Mouse (Mus musculus) limb, embryonic 12.5 days (tissue): Measurements from ENCODE around the gene Gnai2. TPM values are rescaled to one million over a fixed set of nuclear protein-coding genes. Genes with fewer than 3 reads are reported as not detected.

ENCODE experiments used
- ATAC-seq: fragments of 200-750 bp; cut with Nextera tagmentation; 2 replicates; pipeline ENCODE4 v1.8.0; 2017; ENCODE audit warnings: low read depth, moderate TSS enrichment; ENCODE audit not compliant: insufficient number of reproducible peaks, insufficient read depth, low FRiP score, low TSS enrichment
- H3K27ac ChIP-seq: fragments of 300-500 bp; sonication (generic); 2 replicates; pipeline ENCODE4 v1.5.1; 2016; ENCODE audit warnings: mild to moderate bottlenecking, moderate library complexity
- H3K27me3 ChIP-seq: fragments of 300-500 bp; sonication (generic); 2 replicates; pipeline ENCODE4 v1.6.1; 2016; ENCODE audit warnings: mild to moderate bottlenecking, moderate library complexity
- H3K36me3 ChIP-seq: fragments of 300-500 bp; sonication (generic); 2 replicates; pipeline ENCODE4 v1.6.1; 2016; ENCODE audit warnings: mild to moderate bottlenecking, moderate library complexity
- H3K4me1 ChIP-seq: fragments of 300-500 bp; sonication (generic); replicated peaks from 2 replicates; pipeline ENCODE4 v1.6.1; 2016
- H3K4me2 ChIP-seq: fragments of 300-500 bp; sonication (generic); 2 replicates; pipeline ENCODE4 v1.6.1; 2016; ENCODE audit warnings: mild to moderate bottlenecking, moderate library complexity
- H3K4me3 ChIP-seq: fragments of 300-500 bp; sonication (generic); replicated peaks from 2 replicates; pipeline ENCODE4 v1.5.1; 2016; ENCODE audit warnings: mild to moderate bottlenecking
- H3K9ac ChIP-seq: fragments of 300-500 bp; sonication (generic); replicated peaks from 2 replicates; pipeline ENCODE4 v1.6.1; 2016; ENCODE audit warnings: mild to moderate bottlenecking, moderate library complexity
- H3K9me3 ChIP-seq: fragments of 300-500 bp; sonication (generic); 2 replicates; pipeline ENCODE4 v1.6.1; 2016; ENCODE audit warnings: mild to moderate bottlenecking, moderate library complexity
- WGBS: fragments of 180-500 bp; shearing (Covaris S2); methylation state at CpG from one replicate; pipeline ENCODE4 v1.1.7; 2016; 5-methylcytosine and 5-hydroxymethylcytosine counted together
- polyA plus RNA-seq: library from polyadenylated mRNA; unstranded; fragments of >200 nt; fragmentation: Nextera tagmentation; extraction: Ambion mirVana; gene quantifications from 2 replicates; pipeline ENCODE4 v1.2.1, GENCODE M21; 2016

The Gnai2 gene
- polyA plus RNA-seq, 1 experiment from 2014 or later: 400 TPM

DNA sequence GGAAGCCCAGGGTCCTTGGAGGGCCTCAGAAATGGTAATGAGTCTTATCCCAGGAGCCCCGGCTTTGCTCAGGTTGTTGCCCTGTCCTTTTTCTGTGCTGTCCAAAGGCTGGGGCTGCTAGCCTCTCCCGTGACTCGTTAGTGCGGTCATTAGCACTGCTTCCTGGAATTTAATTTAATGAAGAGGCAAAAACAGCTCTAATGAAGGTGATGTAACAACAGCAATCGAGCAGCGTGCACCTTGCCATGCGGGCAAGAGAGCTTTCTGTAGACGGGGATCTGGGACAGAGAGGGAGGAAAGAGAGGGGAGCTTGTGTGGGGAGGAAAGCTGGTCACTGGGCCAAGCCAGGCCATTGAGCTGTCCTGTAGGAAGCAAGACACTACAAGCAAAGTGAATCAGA is 6.5 kb upstream of the Gnai2 start:
- Histone ChIP-seq H3K4me3 (no peak overlapping the region), H3K9me3 (no peaks in the 10 kb centered on the region), H3K27me3 (no peaks in the 10 kb centered on the region), H3K4me1 (peaks cover 28% of the 10 kb centered on the region), H3K36me3 (no peaks in the 10 kb centered on the region), H3K27ac (no peak overlapping the region), H3K9ac (peak overlapping the region; percentile 31), H3K4me2 (no peak overlapping the region)
- ATAC-seq: no peak
- WGBS: 21% methylated on average over 8 of the region's 8 CpGs

DNA sequence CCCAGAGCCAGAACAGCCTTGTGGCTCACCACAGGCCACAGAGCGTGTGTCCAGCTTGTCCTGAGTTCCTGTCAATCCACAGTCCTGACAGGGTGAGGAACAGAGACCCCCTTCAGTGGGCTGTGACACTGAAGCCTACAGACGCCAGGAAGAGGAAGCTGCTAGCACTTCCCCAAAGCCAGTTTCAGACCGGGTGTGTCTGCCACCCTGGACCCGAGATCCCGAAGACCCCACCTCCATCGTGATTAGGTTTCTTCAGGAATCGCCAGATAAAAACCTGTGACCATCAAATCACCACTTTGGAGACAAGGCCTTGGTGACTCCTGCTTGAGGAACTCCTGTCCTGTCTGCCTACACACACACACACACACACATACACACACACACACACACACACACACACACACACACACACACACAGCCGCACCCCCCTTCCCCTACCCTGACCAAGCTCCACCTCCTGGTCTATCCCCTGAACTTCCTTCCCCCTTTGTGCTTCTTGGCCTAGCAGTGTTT is 5.1 kb upstream of the Gnai2 start:
- no peaks in the 10 kb centered on the region for H3K9me3 ChIP-seq
- no peaks in the 10 kb centered on the region for H3K36me3 ChIP-seq
- no peak overlapping the region for H3K9ac ChIP-seq
- WGBS: 46% methylated on average over 8 of the region's 8 CpGs
- no peaks in the 10 kb centered on the region for H3K27me3 ChIP-seq
- no peak overlapping the region for H3K4me3 ChIP-seq
- no peak overlapping the region for H3K4me2 ChIP-seq
- peaks cover 36% of the 10 kb centered on the region for H3K4me1 ChIP-seq
- 0 out of 2 replicates have a peak overlapping the region, but pooled peaks have one; percentile 7 for H3K27ac ChIP-seq
- ATAC-seq: no peak

- peaks cover 43% of the 10 kb centered on the region for H3K4me1 ChIP-seq
- WGBS: 33% methylated on average over 7 of the region's 7 CpGs
- ATAC-seq: no peak
- peaks cover 6% of the 10 kb centered on the region; the same call in 1 of the 2 replicates for H3K36me3 ChIP-seq
- no peaks in the 10 kb centered on the region for H3K9me3 ChIP-seq
- no peak overlapping the region for H3K4me3 ChIP-seq
- H3K4me2 ChIP-seq: peak overlapping the region; percentile 23
- no peaks in the 10 kb centered on the region for H3K27me3 ChIP-seq
- no peak overlapping the region; the same call in 1 of the 2 replicates for H3K9ac ChIP-seq
- H3K27ac ChIP-seq: peak overlapping the region; percentile 42; the same call in 1 of the 2 replicates
These were observed 1.9 kb upstream of the Gnai2 start for GRCm38 (mm10) chr9:107637070-107637469.

DNA sequence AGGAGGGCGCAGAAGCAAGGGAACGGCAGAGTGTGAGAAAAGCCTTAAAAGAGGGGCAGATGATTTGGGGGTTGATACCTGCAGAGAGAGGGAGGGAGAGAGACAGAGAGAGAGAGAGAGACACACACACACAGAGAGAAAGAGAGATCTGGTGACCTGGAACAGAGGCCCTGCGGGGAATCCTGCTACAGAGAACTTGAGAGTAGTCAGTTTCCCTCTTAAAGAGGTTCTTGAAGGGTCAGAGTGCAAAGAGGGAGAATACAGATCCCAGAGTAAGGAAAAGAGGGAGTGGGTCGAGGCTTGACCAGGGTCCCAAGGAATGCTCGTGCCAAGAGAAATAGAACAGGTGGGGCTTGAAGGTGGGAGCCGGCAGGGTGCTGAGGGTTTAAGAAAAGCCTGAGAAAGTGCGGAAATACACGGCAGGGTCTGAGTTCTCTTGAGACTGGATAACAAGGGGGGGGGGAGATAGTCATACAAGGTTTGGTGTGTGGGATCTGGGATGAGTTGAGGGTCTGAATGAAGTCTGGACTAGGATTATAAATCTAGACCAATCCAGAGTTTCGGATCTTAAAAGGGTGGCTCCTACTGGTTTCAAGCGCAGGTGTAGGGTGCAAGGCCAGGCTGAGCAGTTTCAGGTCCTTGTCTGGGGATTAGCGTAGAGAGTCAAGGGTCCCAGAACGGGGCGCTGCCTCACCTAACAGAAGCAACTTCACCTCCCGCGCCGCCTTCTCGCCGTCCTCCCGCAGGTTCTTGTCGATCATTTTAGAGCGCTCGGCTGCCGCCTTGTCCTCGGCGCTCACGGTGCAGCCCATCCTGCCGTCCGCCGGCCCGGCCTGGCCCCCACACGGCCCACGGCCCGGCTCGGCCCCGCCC is 525 bp downstream of the Gnai2 start:
- Histone ChIP-seq H3K9me3 (no peaks in the 10 kb centered on the region), H3K27me3 (no peaks in the 10 kb centered on the region), H3K4me1 (peaks cover 57% of the 10 kb centered on the region), H3K27ac (peak overlapping the region; percentile 94), H3K9ac (peak overlapping the region; percentile 90), H3K4me3 (peak overlapping the region; percentile 78), H3K36me3 (peaks cover 6% of the 10 kb centered on the region; the same call in 1 of the 2 replicates), H3K4me2 (peak overlapping the region; percentile 100)
- no peak for ATAC-seq
- WGBS: 1% methylated on average over 35 of the region's 35 CpGs

DNA sequence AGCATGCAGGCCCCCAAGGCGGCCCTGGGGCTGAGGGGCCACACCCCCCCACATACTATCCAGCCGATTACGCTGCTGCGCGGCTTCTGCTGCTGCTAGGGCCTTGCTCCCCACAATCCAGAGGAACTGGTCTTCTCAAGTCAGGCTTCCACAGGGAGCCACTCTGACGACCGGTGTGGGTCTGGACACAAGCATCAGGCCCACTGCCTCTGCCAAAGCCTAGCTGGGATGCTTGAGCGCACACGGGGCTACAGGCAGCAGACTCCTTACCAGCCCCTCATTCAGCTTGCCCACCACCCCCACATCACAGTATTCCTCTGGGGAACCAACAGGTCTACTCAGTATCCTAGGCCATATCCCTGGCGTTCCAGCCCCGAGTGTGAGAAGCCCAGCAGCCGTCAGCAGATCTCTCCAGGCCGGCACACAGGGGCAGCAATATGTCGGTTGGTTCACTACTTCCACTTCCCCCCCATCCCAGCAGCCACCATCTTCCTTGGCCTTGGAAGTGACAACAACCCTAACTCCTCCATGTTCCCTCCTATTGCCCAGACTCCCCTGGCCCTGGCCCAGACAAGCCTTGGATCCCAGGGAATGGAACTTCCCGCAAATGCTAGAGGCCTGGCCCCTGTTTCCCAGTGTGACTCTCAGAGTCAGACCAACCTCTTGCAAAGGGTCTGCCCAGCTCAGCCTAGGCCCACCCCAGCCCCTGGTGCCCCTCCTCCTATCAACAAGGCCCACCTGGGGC is 1.3 kb downstream of the Gnai2 start:
- Histone ChIP-seq H3K4me1 (peaks cover 65% of the 10 kb centered on the region), H3K9me3 (no peaks in the 10 kb centered on the region), H3K27me3 (no peaks in the 10 kb centered on the region), H3K27ac (peak overlapping the region; percentile 94), H3K9ac (peak overlapping the region; percentile 90), H3K4me3 (peak overlapping the region; percentile 78), H3K4me2 (peak overlapping the region; percentile 100), H3K36me3 (peaks cover 10% of the 10 kb centered on the region; the same call in 1 of the 2 replicates)
- no peak for ATAC-seq
- 3% methylated on average over 15 of the region's 15 CpGs for WGBS

DNA sequence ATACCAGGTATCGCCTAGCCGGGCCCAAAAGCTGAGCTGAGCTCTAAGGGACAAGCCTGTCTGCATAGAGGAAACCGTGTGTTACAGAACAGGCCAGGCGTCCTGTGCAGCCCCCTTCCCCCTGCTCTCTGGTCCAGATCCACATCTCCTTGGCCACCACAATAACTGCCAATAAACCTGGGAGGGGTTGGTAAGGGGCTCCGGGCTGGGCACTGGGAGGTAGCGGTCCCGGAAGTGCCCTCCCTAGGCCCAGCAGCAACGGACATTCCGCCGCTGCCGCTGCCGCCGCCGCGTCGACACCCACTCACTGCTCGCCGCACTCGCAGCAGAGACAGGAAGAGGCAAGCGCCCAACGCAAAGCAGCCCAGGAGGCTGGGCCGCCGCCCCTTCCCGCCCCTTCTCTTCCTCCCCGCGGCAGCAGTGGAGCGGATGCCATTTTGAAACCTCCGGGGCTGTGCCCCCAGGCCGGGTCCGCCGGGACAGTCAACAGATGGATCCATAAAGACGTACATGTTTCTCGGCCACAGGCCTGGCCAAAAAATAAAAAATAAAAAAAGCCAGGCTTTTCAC is 2.0 kb downstream of the Gnai2 start:
- no peak for ATAC-seq
- H3K4me2 ChIP-seq: peak overlapping the region; percentile 100
- peak overlapping the region; percentile 94 for H3K27ac ChIP-seq
- no peaks in the 10 kb centered on the region for H3K27me3 ChIP-seq
- H3K36me3 ChIP-seq: peaks cover 16% of the 10 kb centered on the region
- peak overlapping the region; percentile 78 for H3K4me3 ChIP-seq
- H3K4me1 ChIP-seq: peaks cover 72% of the 10 kb centered on the region
- under 1% methylated on average over 33 of the region's 33 CpGs for WGBS
- no peaks in the 10 kb centered on the region for H3K9me3 ChIP-seq
- peak overlapping the region; percentile 90 for H3K9ac ChIP-seq

GRCm38 (mm10) chr9:107632478-107632877 is 2.7 kb downstream of the Gnai2 start:
- Histone ChIP-seq H3K4me1 (peaks cover 77% of the 10 kb centered on the region), H3K36me3 (peaks cover 23% of the 10 kb centered on the region), H3K9ac (peak overlapping the region; percentile 90), H3K4me2 (peak overlapping the region; percentile 100), H3K27ac (peak overlapping the region; percentile 94), H3K4me3 (peak overlapping the region; percentile 78), H3K9me3 (no peaks in the 10 kb centered on the region), H3K27me3 (no peaks in the 10 kb centered on the region)
- 75% methylated on average over 6 of the region's 6 CpGs for WGBS
- no peak for ATAC-seq

DNA sequence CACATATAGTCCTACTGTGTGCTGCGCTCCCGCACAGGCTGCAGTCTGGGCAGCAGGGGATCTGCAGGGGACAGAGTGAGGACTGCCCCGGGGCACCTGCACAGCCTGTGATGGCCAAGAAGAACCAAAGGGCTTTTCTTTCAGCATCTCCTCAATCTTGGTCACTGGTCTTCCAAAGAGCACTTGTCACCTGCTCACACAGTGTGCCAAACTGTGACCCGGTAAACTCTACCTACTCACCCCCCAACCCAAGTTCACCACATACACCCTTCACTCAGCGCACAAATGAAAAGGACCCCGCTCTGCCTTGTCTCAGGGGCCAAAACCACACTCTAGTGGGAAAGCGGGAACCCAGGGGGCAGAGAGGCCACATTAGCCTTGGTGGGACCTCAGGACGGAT is 3.3 kb downstream of the Gnai2 start:
- H3K36me3 ChIP-seq: peaks cover 24% of the 10 kb centered on the region
- no peaks in the 10 kb centered on the region for H3K27me3 ChIP-seq
- H3K4me2 ChIP-seq: peak overlapping the region; percentile 100
- peaks cover 77% of the 10 kb centered on the region for H3K4me1 ChIP-seq
- H3K9me3 ChIP-seq: no peaks in the 10 kb centered on the region
- H3K9ac ChIP-seq: no peak overlapping the region
- no peak for ATAC-seq
- WGBS: 90% methylated on average over 8 of the region's 8 CpGs
- H3K4me3 ChIP-seq: no peak overlapping the region
- H3K27ac ChIP-seq: peak overlapping the region; percentile 94

DNA sequence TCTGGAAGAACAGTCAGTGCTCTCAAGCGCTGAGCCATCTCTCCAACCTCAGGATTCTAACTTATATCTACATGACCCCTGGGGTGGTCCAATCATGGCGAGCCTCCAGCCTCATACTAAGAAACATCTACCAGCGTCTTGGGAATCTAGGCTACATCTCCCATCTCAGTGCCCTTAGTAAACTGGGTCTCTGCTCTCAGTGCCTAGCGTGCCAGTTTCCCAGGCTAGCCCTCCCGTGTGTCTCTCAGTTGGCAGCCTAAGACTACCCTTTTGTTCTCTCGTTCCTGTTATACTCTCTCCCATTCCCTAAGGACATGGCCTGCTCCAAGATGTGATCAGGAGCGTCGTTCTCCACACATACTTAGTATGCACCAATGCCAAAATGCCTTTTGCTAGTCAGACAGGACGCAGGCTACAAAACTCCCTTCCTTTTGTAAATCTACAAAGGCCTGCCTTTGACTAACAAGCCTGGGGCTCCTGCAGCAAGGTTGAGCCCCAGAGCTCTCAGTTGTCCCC is 3.8 kb downstream of the Gnai2 start:
- Histone ChIP-seq H3K4me1 (peaks cover 78% of the 10 kb centered on the region), H3K4me2 (peak overlapping the region; percentile 100; the same call in 1 of the 2 replicates), H3K27ac (peak overlapping the region; percentile 94), H3K36me3 (peaks cover 25% of the 10 kb centered on the region), H3K4me3 (no peak overlapping the region), H3K9ac (peak overlapping the region; percentile 60; the same call in 1 of the 2 replicates), H3K9me3 (no peaks in the 10 kb centered on the region), H3K27me3 (no peaks in the 10 kb centered on the region)
- no peak for ATAC-seq
- 73% methylated on average over 9 of the region's 9 CpGs for WGBS

DNA sequence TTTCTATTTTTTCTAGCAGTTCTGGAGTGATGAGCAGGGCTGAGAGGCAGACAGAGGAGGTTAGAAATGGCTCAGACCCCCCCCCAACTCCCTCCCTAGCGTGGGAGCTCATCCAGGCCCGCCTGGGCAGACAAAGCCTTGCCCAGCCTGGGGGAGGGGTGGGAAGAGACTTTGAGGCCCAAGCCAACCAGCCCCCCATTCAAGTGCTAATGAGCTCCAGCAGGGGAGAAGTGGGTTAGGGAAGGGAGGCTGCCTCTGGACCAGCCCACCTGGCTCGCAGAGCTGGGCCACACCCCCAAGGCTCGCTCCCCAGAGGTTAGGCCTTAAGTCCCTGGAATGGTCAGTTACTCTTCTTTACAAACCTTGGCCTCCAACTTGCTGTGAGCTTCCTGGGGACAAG is 4.6 kb downstream of the Gnai2 start:
- Histone ChIP-seq H3K27me3 (no peaks in the 10 kb centered on the region), H3K4me3 (peak overlapping the region; percentile 19), H3K36me3 (peaks cover 33% of the 10 kb centered on the region), H3K27ac (peak overlapping the region; percentile 94), H3K4me2 (peak overlapping the region; percentile 38), H3K9ac (peak overlapping the region; percentile 60), H3K9me3 (no peaks in the 10 kb centered on the region), H3K4me1 (peaks cover 76% of the 10 kb centered on the region)
- WGBS: 2% methylated on average over 4 of the region's 4 CpGs
- no peak for ATAC-seq
